Mouse (Mus musculus) forebrain, embryonic 12.5 days (tissue): ENCODE results near the gene Fbxw8. TPM values are rescaled to one million over a fixed set of nuclear protein-coding genes. Genes with fewer than 3 reads are reported as not detected.
A peak's percentile ranks its signal among the peaks of the same experiment; 100 is the strongest.

Source experiments
- ATAC-seq: fragments of 200-750 bp; cut with Nextera tagmentation; 2 replicates; pipeline ENCODE4 v1.8.0; 2017; ENCODE audit warnings: moderate TSS enrichment; ENCODE audit not compliant: low FRiP score
- H3K27ac ChIP-seq: fragments of 300-500 bp; sonication (generic); 2 replicates; pipeline ENCODE4 v1.5.1; 2016; ENCODE audit warnings: mild to moderate bottlenecking
- H3K27me3 ChIP-seq: fragments of 300-500 bp; sonication (generic); 2 replicates; pipeline ENCODE4 v1.6.1; 2016; ENCODE audit warnings: mild to moderate bottlenecking
- H3K36me3 ChIP-seq: fragments of 300-500 bp; sonication (generic); replicated peaks from 2 replicates; pipeline ENCODE4 v1.6.1; 2016; ENCODE audit warnings: mild to moderate bottlenecking
- H3K4me1 ChIP-seq: fragments of 300-500 bp; sonication (generic); 2 replicates; pipeline ENCODE4 v1.6.1; 2016
- H3K4me2 ChIP-seq: fragments of 300-500 bp; sonication (generic); 2 replicates; pipeline ENCODE4 v1.6.1; 2016; ENCODE audit warnings: mild to moderate bottlenecking, moderate library complexity
- H3K4me3 ChIP-seq: fragments of 300-500 bp; sonication (generic); replicated peaks from 2 replicates; pipeline ENCODE4 v1.5.1; 2016; ENCODE audit warnings: mild to moderate bottlenecking
- H3K9ac ChIP-seq: fragments of 300-500 bp; sonication (generic); 2 replicates; pipeline ENCODE4 v1.6.1; 2016; ENCODE audit warnings: mild to moderate bottlenecking
- H3K9me3 ChIP-seq: fragments of 300-500 bp; sonication (generic); 2 replicates; pipeline ENCODE4 v1.6.1; 2016
- WGBS: fragments of 180-500 bp; shearing (Covaris S2); methylation state at CpG from one replicate; pipeline ENCODE4 v1.1.7; 2016; 5-methylcytosine and 5-hydroxymethylcytosine counted together
- polyA plus RNA-seq: library from polyadenylated mRNA; unstranded; fragments of >200 nt; fragmentation: Nextera tagmentation; extraction: Ambion mirVana; gene quantifications from 2 replicates; pipeline ENCODE4 v1.2.1, GENCODE M21; 2016

Gene Fbxw8
- polyA plus RNA-seq, 1 experiment from 2014 or later: 41.5 TPM

- WGBS: 80% methylated on average over 15 of the region's 15 CpGs
- no peaks in the 10 kb centered on the region for H3K9me3 ChIP-seq
- ATAC-seq: no peak
- H3K9ac ChIP-seq: no peak overlapping the region
- H3K4me2 ChIP-seq: no peak overlapping the region
- H3K36me3 ChIP-seq: peaks cover 28% of the 10 kb centered on the region
- peak overlapping the region; percentile 53 for H3K27ac ChIP-seq
- no peak overlapping the region for H3K4me3 ChIP-seq
- no peaks in the 10 kb centered on the region for H3K27me3 ChIP-seq
- peaks cover 12% of the 10 kb centered on the region for H3K4me1 ChIP-seq
These were observed 9.1 kb downstream of the Fbxw8 start for GRCm38 (mm10) chr5:118145999-118146679.

- H3K9me3 ChIP-seq: no peaks in the 10 kb centered on the region
- 85% methylated on average over 3 of the region's 3 CpGs for WGBS
- no peak overlapping the region for H3K4me2 ChIP-seq
- H3K4me3 ChIP-seq: no peak overlapping the region
- no peak overlapping the region for H3K27ac ChIP-seq
- H3K4me1 ChIP-seq: peaks cover 12% of the 10 kb centered on the region
- H3K9ac ChIP-seq: no peak overlapping the region
- no peaks in the 10 kb centered on the region for H3K27me3 ChIP-seq
- peaks cover 34% of the 10 kb centered on the region for H3K36me3 ChIP-seq
- ATAC-seq: no peak
These were observed 9.8 kb downstream of the Fbxw8 start for GRCm38 (mm10) chr5:118145458-118145857.

- Histone ChIP-seq H3K4me1 (peaks cover 12% of the 10 kb centered on the region), H3K27ac (no peak overlapping the region), H3K4me2 (no peak overlapping the region), H3K36me3 (peaks cover 35% of the 10 kb centered on the region), H3K27me3 (no peaks in the 10 kb centered on the region), H3K9ac (no peak overlapping the region), H3K4me3 (no peak overlapping the region), H3K9me3 (no peaks in the 10 kb centered on the region)
- WGBS: 88% methylated on average over 6 of the region's 6 CpGs
- ATAC-seq: no peak
These were observed 10.5 kb downstream of the Fbxw8 start for GRCm38 (mm10) chr5:118144770-118145169.

DNA sequence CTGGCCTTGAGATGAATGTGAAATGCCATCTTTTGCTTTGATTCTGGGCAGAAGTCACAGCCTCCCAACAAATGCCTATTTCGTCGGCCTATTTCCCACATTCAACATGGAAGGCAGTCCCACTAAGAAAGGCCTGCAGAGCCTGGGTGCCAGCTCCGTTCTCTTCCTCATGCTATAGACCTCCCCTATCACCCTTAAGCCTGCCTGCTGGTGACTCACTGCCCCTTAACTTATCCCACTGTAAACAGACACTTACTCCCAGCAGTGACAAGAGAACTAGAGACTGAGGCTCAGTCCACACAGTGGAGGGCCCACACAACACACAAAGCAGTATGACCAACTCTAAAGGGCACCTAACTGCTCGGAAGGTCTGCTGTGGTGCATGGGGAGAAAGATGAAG is 10.9 kb downstream of the Fbxw8 start:
- no peak for ATAC-seq
- H3K9ac ChIP-seq: no peak overlapping the region
- H3K4me3 ChIP-seq: no peak overlapping the region
- peaks cover 12% of the 10 kb centered on the region for H3K4me1 ChIP-seq
- no peaks in the 10 kb centered on the region for H3K9me3 ChIP-seq
- H3K4me2 ChIP-seq: no peak overlapping the region
- WGBS: 92% methylated on average over 4 of the region's 4 CpGs
- peaks cover 38% of the 10 kb centered on the region for H3K36me3 ChIP-seq
- H3K27me3 ChIP-seq: no peaks in the 10 kb centered on the region
- H3K27ac ChIP-seq: no peak overlapping the region

DNA sequence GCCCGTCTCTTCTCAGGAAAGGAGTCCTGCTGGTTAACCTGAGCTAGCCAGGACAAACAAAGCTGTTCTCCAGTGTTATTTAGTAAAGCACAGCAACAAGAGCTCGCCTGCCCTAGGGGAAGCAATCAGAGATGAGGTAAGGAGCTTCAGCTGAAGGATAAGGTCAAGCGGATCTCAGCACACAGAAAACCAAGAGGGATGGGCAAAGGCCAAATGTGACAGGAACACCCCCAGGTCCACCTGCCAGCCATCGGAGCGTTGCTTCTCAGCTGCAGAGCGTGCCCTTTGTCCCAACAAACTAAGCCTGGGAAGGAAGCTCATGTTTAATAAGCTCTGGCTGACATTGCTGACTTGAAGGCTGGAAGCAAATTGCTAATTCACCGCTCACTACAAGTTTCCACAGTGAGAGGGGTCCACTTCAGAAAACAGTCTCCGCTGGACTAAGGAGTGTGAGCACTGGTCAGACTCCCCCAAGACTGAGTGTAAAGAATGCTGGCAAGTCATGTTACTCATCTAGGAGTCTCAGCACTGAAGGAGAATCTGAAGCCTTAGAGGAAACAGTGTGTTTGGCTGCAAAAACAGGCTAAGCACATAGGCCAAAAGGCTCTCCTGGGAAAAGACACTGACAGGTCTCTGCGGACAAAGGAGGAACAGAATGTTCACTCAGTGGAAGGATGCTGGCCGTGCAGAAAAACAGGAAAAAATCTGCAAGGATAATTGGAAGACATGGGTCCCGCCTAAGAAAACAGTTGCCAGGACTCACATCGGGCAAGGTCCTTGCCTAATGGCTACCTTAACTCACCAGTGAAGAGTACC is 11.8 kb downstream of the Fbxw8 start:
- ATAC-seq: no peak
- Histone ChIP-seq H3K27ac (no peak overlapping the region), H3K9ac (no peak overlapping the region), H3K4me1 (peaks cover 12% of the 10 kb centered on the region), H3K36me3 (peaks cover 42% of the 10 kb centered on the region), H3K27me3 (no peaks in the 10 kb centered on the region), H3K9me3 (no peaks in the 10 kb centered on the region), H3K4me2 (no peak overlapping the region), H3K4me3 (no peak overlapping the region)
- WGBS: 85% methylated on average over 12 of the region's 12 CpGs

- no peak overlapping the region for H3K27ac ChIP-seq
- no peak overlapping the region for H3K4me2 ChIP-seq
- no peak overlapping the region for H3K4me3 ChIP-seq
- no peaks in the 10 kb centered on the region for H3K27me3 ChIP-seq
- H3K9me3 ChIP-seq: no peaks in the 10 kb centered on the region
- peaks cover 12% of the 10 kb centered on the region for H3K4me1 ChIP-seq
- no peak overlapping the region for H3K9ac ChIP-seq
- ATAC-seq: no peak
- H3K36me3 ChIP-seq: peaks cover 50% of the 10 kb centered on the region
- 92% methylated on average over 8 of the region's 8 CpGs for WGBS
These were observed 12.8 kb downstream of the Fbxw8 start for GRCm38 (mm10) chr5:118142471-118142870.

- Histone ChIP-seq H3K9ac (no peak overlapping the region), H3K36me3 (peaks cover 65% of the 10 kb centered on the region), H3K27ac (no peak overlapping the region), H3K27me3 (no peaks in the 10 kb centered on the region), H3K9me3 (no peaks in the 10 kb centered on the region), H3K4me1 (0 out of 2 replicates have a peak, but pooled peaks cover 2% of the 10 kb centered on the region), H3K4me2 (no peak overlapping the region), H3K4me3 (no peak overlapping the region)
- no peak for ATAC-seq
- 91% methylated on average over 8 of the region's 8 CpGs for WGBS
These were observed 15.6 kb downstream of the Fbxw8 start for GRCm38 (mm10) chr5:118139630-118140029.

- Histone ChIP-seq H3K4me3 (no peak overlapping the region), H3K27me3 (no peaks in the 10 kb centered on the region), H3K4me2 (no peak overlapping the region), H3K27ac (no peak overlapping the region), H3K9me3 (no peaks in the 10 kb centered on the region), H3K9ac (no peak overlapping the region), H3K36me3 (peaks cover 50% of the 10 kb centered on the region), H3K4me1 (peaks cover 3% of the 10 kb centered on the region)
- 86% methylated on average over 5 of the region's 5 CpGs for WGBS
- no peak for ATAC-seq
These were observed 18.9 kb downstream of the Fbxw8 start for GRCm38 (mm10) chr5:118136391-118136790.

- 85% methylated on average over 9 of the region's 9 CpGs for WGBS
- H3K9ac ChIP-seq: no peak overlapping the region
- H3K27me3 ChIP-seq: no peaks in the 10 kb centered on the region
- H3K4me3 ChIP-seq: no peak overlapping the region
- H3K9me3 ChIP-seq: no peaks in the 10 kb centered on the region
- H3K36me3 ChIP-seq: peaks cover 49% of the 10 kb centered on the region
- no peak overlapping the region for H3K4me2 ChIP-seq
- ATAC-seq: no peak
- H3K27ac ChIP-seq: peak overlapping the region; percentile 36; the same call in 1 of the 2 replicates
- peaks cover 5% of the 10 kb centered on the region for H3K4me1 ChIP-seq
These were observed 26.6 kb downstream of the Fbxw8 start for GRCm38 (mm10) chr5:118128651-118129050.

- Histone ChIP-seq H3K4me2 (no peak overlapping the region), H3K27me3 (no peaks in the 10 kb centered on the region), H3K9me3 (no peaks in the 10 kb centered on the region), H3K4me3 (no peak overlapping the region), H3K4me1 (peaks cover 7% of the 10 kb centered on the region), H3K9ac (no peak overlapping the region), H3K36me3 (peaks cover 51% of the 10 kb centered on the region), H3K27ac (peak overlapping the region; percentile 36; the same call in 1 of the 2 replicates)
- no peak for ATAC-seq
- WGBS: 88% methylated on average over 6 of the region's 6 CpGs
These were observed 27.1 kb downstream of the Fbxw8 start for GRCm38 (mm10) chr5:118128208-118128607.

GRCm38 (mm10) chr5:118126671-118127070 is 28.6 kb downstream of the Fbxw8 start:
- Histone ChIP-seq H3K36me3 (peaks cover 50% of the 10 kb centered on the region), H3K27me3 (no peaks in the 10 kb centered on the region), H3K4me2 (no peak overlapping the region), H3K9me3 (no peaks in the 10 kb centered on the region), H3K9ac (no peak overlapping the region), H3K27ac (no peak overlapping the region), H3K4me3 (no peak overlapping the region), H3K4me1 (peaks cover 8% of the 10 kb centered on the region)
- WGBS: 90% methylated on average over 4 of the region's 4 CpGs
- ATAC-seq: no peak

DNA sequence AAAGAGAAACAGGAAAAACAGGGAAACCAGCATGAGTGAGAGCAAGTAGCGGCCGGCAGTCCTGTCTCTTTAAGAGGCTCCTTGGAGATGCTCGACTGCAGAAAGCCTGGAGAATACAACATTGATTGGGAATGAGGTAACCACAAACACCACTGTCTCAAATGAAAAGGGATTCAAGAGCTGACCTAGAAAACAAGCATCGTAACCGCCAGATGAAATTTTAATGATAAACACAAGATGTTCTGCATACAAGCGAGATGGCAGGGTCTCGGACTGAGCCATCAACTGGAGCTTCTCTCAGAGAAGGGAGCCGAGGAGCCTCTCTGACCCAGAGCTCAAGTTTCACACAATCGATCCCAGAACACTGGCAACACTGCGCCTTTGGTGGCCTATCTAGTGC is 32.2 kb downstream of the Fbxw8 start:
- no peak for ATAC-seq
- WGBS: 45% methylated on average over 10 of the region's 10 CpGs
- Histone ChIP-seq H3K9ac (no peak overlapping the region), H3K4me2 (no peak overlapping the region), H3K9me3 (no peaks in the 10 kb centered on the region), H3K4me3 (no peak overlapping the region), H3K27ac (peak overlapping the region; percentile 50; the same call in 1 of the 2 replicates), H3K4me1 (peaks cover 26% of the 10 kb centered on the region), H3K36me3 (peaks cover 50% of the 10 kb centered on the region), H3K27me3 (no peaks in the 10 kb centered on the region)
